Mouse (Mus musculus): ENCODE results near the gene Tsnaxip1. TPM values are rescaled to one million over a fixed set of nuclear protein-coding genes. Genes with fewer than 3 reads are reported as not detected.
A peak's percentile ranks its signal among the peaks of the same experiment; 100 is the strongest.

The Tsnaxip1 gene
- 0.37 and 0.54 TPM in 2 replicates for polyA plus RNA-seq (2012; rRNA removed)

DNA sequence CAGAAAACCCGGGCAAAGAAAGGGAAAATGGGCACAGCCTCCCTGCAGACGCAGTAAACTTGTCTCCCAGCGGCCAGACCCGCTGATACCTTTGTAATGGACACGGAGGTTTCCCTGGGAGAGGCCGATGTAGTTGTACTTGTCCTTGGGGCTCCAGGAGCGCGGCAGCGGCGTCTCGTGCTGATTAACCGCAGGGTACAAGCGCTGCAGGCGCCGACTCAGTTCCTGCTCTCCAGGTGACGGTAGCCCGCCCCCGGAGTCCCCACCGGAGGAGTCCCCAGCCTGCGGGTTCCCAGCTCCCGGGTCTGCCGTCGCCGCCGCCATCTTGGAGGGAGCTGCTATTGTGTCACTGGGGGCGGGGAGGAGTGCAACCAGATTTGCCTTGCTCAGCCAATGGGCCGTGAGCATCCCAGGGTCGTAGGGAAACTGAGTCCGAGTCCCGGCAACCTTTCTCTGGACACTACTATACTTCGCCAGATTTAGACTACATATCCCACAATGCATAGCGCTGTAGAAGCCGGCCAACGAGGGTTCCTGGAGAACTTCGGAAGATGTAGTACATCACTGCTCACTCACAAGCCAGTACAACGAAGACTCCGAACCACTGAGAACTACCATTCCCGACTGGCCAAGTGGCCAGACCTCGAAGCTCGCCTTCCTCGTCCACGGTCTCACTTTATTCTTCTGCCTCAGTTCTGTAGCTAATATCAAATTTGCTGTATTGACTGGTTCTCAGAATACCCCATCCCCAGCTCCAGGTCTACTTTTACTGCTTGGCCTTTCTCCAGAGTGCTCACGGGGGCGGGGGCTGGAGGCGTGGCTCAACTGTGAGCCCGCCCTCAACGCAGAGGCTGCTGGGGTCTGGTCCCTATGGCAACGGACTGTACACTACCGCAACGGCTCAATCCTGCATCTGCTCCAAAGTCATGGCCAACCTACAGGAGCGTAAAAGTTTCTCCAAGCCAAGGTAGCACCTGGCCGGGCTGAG is at the start of gene Tsnaxip1, which contains the start of gene Ranbp10:
TSS of gene Tsnaxip1 (plus strand) at position 871 of the 988 bp plus-strand sequence.
TSS of gene Ranbp10 (minus strand) at position 490 of the 988 bp plus-strand sequence.
- DNase-seq (ENCODE audit: low read depth), result peak; percentile 100
- no peak for TF ChIP-seq CTCF (IDR thresholded peaks at IDR 0.05; ENCODE audit: borderline replicate concordance, extremely low read depth, insufficient read depth, insufficient read length)
- peak; percentile 74; the same call in 1 of the 2 replicates for TF ChIP-seq POLR2A (IDR thresholded peaks at IDR 0.05; ENCODE audit: borderline replicate concordance, extremely low read depth, insufficient read depth, insufficient read length, poor library complexity, severe bottlenecking)

DNA sequence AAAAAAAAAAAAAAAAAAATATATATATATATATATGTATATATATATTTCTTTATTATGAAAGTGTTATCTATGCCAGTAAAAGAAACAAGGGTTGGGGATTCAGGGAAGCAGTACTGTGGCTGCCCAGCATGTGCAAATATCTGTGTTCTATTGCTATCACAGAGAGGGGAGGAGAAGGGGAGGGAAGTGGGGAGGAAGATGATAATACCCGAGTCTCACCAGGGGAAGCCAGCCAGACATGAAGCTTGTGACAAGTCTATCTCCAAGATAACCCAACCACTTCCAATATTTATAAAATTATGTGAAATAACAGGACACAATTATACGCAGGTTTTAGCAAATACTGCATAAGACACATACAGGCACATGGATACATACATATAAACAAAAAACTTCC is 49.7 kb upstream of the Tsnaxip1 start:
- TF ChIP-seq POLR2A (IDR thresholded peaks at IDR 0.05; ENCODE audit: borderline replicate concordance, extremely low read depth, insufficient read depth, insufficient read length, poor library complexity, severe bottlenecking) (no peak), CTCF (IDR thresholded peaks at IDR 0.05; ENCODE audit: borderline replicate concordance, extremely low read depth, insufficient read depth, insufficient read length) (no peak)
- DNase-seq (ENCODE audit: low read depth), result no peak

DNA sequence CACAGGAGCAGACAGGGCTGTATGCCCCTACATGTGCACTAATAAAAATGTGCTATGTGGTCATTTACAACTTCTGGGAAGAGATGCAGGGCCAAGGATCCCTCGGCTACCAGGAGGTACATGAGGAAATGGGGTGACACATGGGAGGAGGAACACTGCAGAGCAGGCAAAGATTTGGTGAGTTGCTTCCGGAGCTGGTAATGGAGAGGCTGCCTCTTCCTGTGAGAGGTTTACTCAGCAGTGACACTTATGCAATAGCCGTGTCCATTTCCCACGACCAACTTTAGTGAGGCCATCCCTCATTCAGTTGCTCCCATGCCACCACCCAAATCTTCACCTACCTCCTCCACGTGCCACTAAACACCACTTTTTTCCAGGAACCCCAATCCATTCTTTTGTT is 47.2 kb upstream of the Tsnaxip1 start:
- TF ChIP-seq POLR2A (IDR thresholded peaks at IDR 0.05; ENCODE audit: borderline replicate concordance, extremely low read depth, insufficient read depth, insufficient read length, poor library complexity, severe bottlenecking) (no peak), CTCF (IDR thresholded peaks at IDR 0.05; ENCODE audit: borderline replicate concordance, extremely low read depth, insufficient read depth, insufficient read length) (no peak)
- DNase-seq (ENCODE audit: low read depth), result no peak

DNA sequence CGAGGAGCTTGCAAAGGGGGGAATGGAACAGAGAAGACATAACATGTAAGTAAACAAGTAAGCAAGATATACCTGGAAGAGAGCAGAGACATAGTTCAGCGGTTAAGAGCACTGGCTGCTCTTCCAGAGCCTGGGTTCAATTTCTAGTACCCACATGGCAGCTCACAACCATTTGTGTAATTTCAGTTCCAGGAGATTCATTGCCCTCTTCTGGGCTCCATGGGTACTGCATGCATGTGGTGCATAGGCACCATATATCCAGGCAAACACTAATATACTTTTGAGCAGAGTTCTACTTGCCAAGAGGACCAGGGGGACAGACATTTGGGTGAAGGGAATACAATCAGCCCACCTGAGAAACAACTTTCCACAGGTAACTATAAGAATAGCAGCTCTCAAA is 39.3 kb upstream of the Tsnaxip1 start:
- TF ChIP-seq CTCF (IDR thresholded peaks at IDR 0.05; ENCODE audit: borderline replicate concordance, extremely low read depth, insufficient read depth, insufficient read length) (peak; percentile 60; the same call in 1 of the 2 replicates), POLR2A (IDR thresholded peaks at IDR 0.05; ENCODE audit: borderline replicate concordance, extremely low read depth, insufficient read depth, insufficient read length, poor library complexity, severe bottlenecking) (no peak)
- DNase-seq (ENCODE audit: low read depth), result peak; percentile 43

DNA sequence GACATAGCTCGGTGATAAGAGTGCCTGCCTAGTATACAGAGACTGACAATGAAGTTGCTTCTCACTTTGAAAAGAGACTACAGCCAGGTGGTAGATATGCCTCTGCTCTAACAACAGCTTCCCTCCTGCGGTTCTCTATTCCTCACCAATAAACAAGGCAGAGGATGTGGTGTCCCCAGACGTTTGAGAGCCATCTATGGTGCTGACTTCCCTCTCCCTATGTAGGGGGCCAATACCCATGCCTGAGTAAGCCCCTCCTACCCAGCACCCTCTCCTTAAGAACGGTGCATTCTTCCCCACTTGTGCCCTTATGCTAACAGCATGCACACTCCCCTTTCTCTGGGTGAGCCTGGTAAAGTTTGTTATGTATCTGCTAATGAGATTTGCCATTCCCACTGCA is 38.6 kb upstream of the Tsnaxip1 start:
- TF ChIP-seq POLR2A (IDR thresholded peaks at IDR 0.05; ENCODE audit: borderline replicate concordance, extremely low read depth, insufficient read depth, insufficient read length, poor library complexity, severe bottlenecking) (no peak), CTCF (IDR thresholded peaks at IDR 0.05; ENCODE audit: borderline replicate concordance, extremely low read depth, insufficient read depth, insufficient read length) (no peak)
- no peak for DNase-seq (ENCODE audit: low read depth)

DNA sequence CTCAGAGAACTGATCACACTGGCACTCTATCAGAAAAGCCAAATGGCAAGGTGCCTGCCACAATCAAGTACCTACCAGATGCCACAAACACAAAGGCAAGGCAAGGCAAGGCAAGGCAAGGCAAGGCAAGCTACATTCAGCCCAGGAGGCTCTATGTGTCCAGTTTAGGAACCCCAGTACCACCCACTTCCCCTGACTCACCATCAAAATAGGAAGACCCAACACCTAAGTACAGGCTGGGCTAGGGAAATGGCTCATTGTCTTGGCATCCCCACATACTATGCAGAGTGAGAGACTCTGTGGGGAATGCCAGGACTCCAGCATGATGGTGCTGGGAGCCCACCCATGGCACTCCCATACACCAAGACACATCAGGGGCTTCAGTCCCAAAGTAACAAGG is 37.9 kb upstream of the Tsnaxip1 start:
- no peak for DNase-seq (ENCODE audit: low read depth)
- TF ChIP-seq POLR2A (IDR thresholded peaks at IDR 0.05; ENCODE audit: borderline replicate concordance, extremely low read depth, insufficient read depth, insufficient read length, poor library complexity, severe bottlenecking) (no peak), CTCF (IDR thresholded peaks at IDR 0.05; ENCODE audit: borderline replicate concordance, extremely low read depth, insufficient read depth, insufficient read length) (no peak)

DNA sequence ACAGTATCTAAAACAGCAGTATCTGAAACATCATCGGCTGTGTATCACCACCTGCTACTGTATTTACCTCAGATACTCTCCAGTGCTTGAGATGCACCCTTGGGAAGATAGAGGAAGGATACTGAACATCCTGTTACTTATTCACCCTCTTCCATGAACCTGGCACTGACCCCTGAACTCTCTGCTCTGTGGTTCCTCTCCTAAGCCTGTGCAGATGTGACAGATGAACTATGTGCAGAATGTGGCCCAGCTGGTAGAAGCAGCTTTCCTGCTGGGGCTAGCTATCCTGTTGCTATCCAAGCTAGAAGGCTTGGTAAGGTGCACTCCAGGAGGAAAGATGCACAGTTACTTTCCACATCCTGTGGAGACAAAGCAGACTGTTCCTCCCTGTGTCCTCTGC is 34.2 kb upstream of the Tsnaxip1 start:
- no peak for TF ChIP-seq CTCF (IDR thresholded peaks at IDR 0.05; ENCODE audit: borderline replicate concordance, extremely low read depth, insufficient read depth, insufficient read length)
- TF ChIP-seq POLR2A (IDR thresholded peaks at IDR 0.05; ENCODE audit: borderline replicate concordance, extremely low read depth, insufficient read depth, insufficient read length, poor library complexity, severe bottlenecking), result no peak
- DNase-seq (ENCODE audit: low read depth), result no peak

DNA sequence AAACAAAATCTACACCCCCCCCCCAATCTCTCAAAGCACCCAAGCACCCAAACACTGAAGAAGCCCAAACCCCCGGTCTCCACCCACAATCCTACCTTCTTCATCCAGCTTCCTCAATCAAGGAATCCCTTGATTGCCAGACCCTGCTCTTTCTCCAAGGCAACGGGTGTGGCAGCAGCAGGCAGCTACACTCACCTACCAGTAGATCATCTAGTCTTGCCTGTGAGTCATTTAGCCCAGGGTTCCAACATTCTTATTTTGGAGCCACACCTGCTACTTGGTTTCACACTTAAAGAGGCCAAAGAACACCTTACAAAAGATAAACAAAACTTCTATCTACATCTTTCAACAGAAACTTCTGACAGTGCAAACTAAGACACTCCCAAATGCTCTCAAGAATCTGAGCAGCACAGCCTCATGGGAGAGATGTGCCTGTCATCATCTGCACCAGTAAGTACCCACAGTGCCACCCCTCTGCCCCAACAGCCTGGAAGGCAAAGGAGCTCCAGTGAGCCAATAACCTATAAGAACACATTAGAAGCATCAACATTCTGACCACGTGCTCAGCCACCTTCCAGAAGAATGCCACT is 33.4 kb upstream of the Tsnaxip1 start:
- no peak for DNase-seq (ENCODE audit: low read depth)
- TF ChIP-seq POLR2A (IDR thresholded peaks at IDR 0.05; ENCODE audit: borderline replicate concordance, extremely low read depth, insufficient read depth, insufficient read length, poor library complexity, severe bottlenecking) (no peak), CTCF (IDR thresholded peaks at IDR 0.05; ENCODE audit: borderline replicate concordance, extremely low read depth, insufficient read depth, insufficient read length) (no peak)

DNA sequence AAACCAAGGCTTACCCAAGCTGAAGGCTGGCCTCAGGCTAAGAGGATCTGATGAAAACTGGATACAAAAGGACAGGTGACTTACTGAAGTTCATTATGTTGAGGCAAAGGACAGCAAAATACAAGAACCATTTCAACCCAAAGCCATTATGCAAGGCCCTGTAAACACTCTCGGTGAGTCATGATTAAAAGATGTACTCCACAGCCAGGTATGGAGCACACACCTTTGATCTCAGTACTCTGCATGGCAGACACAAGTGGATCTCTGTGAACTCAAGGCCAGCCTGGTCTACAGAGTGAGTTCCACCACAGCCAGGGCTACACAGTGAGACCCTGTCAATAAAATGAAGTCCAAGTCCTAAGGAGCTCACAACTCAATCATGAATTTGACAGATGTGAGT is 31.7 kb upstream of the Tsnaxip1 start:
- no peak for DNase-seq (ENCODE audit: low read depth)
- TF ChIP-seq POLR2A (IDR thresholded peaks at IDR 0.05; ENCODE audit: borderline replicate concordance, extremely low read depth, insufficient read depth, insufficient read length, poor library complexity, severe bottlenecking) (no peak), CTCF (IDR thresholded peaks at IDR 0.05; ENCODE audit: borderline replicate concordance, extremely low read depth, insufficient read depth, insufficient read length) (no peak)

DNA sequence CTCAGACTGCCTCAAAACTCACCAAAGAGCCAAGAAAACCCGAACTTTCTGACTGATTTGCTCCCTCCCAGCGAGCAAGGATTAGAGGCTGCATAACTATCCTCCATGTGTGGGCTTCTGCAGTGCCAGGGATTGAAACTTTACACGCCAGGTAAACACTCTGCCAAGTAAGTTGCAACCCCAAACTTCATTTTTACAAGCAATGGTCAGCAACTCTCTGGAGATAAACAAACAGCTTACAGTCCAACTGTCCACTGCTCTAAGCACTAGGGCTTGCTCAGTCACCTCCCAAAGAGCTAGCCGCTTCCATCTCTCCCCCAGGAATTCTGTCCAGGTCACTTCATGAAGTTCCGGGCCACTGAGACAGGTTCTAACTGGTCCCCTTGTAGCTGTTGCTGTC is 29.1 kb upstream of the Tsnaxip1 start:
- no peak for TF ChIP-seq POLR2A (IDR thresholded peaks at IDR 0.05; ENCODE audit: borderline replicate concordance, extremely low read depth, insufficient read depth, insufficient read length, poor library complexity, severe bottlenecking)
- no peak for TF ChIP-seq CTCF (IDR thresholded peaks at IDR 0.05; ENCODE audit: borderline replicate concordance, extremely low read depth, insufficient read depth, insufficient read length)
- no peak for DNase-seq (ENCODE audit: low read depth)

DNA sequence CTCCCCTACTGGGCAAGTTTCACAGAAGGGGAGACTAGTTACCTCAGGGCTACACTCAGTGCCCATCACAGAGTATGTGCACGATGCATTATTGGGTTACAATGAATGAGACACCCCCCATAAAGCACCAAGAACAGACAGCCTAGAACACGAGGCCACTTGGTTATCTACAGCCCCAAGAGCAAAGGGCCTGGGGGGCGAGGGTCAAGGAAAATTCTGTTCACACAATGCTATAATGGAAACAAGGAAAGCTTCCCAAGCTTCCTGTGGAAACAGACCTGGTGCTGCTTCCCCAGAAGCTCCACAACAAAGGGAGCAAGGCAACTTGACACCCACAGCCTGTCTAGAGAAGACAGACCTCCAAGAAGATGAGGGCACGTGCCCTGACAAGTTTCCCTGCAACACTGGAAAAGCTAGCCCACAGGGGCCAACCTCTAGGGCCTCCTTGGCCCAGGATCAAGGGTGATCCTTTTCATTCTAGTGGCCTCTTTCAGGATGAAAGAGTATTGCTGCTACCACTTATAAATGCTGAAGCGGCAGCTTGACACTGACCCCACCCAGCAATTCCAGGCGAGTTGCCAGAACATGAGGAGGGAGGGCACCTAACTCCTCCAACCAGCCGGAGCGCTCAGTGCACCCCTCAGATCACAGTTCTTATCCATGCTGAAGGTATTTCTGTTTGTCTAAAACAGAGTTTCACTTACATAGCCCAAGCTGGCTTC is 28.3 kb upstream of the Tsnaxip1 start:
- TF ChIP-seq CTCF (IDR thresholded peaks at IDR 0.05; ENCODE audit: borderline replicate concordance, extremely low read depth, insufficient read depth, insufficient read length), result no peak
- TF ChIP-seq POLR2A (IDR thresholded peaks at IDR 0.05; ENCODE audit: borderline replicate concordance, extremely low read depth, insufficient read depth, insufficient read length, poor library complexity, severe bottlenecking), result no peak
- peak; percentile 85 for DNase-seq (ENCODE audit: low read depth)
